Mouse (Mus musculus): ENCODE results near the gene Kcnab1. TPM values are rescaled to one million over a fixed set of nuclear protein-coding genes. Genes with fewer than 3 reads are reported as not detected.

The Kcnab1 gene
- polyA plus RNA-seq, 2 experiments: 4.2 to 9.2 TPM

GRCm38 (mm10) chr3:65381094-65381493 is 271.9 kb downstream of the Kcnab1 start:
- no peak overlapping the region for H3K4me3 ChIP-seq (replicated peaks; ENCODE audit: low read length)
- 75% methylated on average over 4 of the region's 4 CpGs for whole genome bisulfite sequencing
- ATAC-seq (ENCODE audit: low FRiP score, low read depth): no peak

GRCm38 (mm10) chr3:65384431-65384830 is 275.2 kb downstream of the Kcnab1 start:
- no peak for TF ChIP-seq POLR2A (IDR thresholded peaks at IDR 0.05; ENCODE audit: borderline replicate concordance, extremely low read depth, insufficient read depth, insufficient read length)
- Histone ChIP-seq H3K27ac (replicated peaks; ENCODE audit: low read depth, low read length) (no peak overlapping the region), H3K4me3 (replicated peaks; ENCODE audit: low read length) (no peak overlapping the region), H3K36me3 (ENCODE audit: control insufficient read depth, insufficient read depth, low read length) (peaks cover 88% of the 10 kb centered on the region), H3K9me3 (ENCODE audit: control insufficient read depth, low read length) (no peaks in the 10 kb centered on the region), H3K9ac (ENCODE audit: low read depth, low read length, severe bottlenecking) (no peak overlapping the region), H3K27me3 (ENCODE audit: control insufficient read depth, insufficient read depth, low read length) (no peaks in the 10 kb centered on the region), H3K4me2 (replicated peaks; ENCODE audit: low read depth, low read length, severe bottlenecking) (no peak overlapping the region), H3K4me1 (ENCODE audit: control insufficient read depth, insufficient read depth, low read length) (peaks cover 5% of the 10 kb centered on the region; the same call in 1 of the 2 replicates)
- no peak for DNase-seq (ENCODE audit: low spot score)
- ATAC-seq (ENCODE audit: low FRiP score, low read depth): no peak
- 90% methylated on average over 3 of the region's 3 CpGs for WGBS

More at GRCm38 (mm10) chr3:65381094-65381493, 271.9 kb downstream of the Kcnab1 start:
- Histone ChIP-seq H3K9me3 (ENCODE audit: control insufficient read depth, low read length) (no peaks in the 10 kb centered on the region), H3K9ac (ENCODE audit: low read depth, low read length, severe bottlenecking) (no peak overlapping the region), H3K36me3 (ENCODE audit: control insufficient read depth, insufficient read depth, low read length) (peaks cover 83% of the 10 kb centered on the region), H3K27ac (replicated peaks; ENCODE audit: low read depth, low read length) (no peak overlapping the region), H3K27me3 (ENCODE audit: control insufficient read depth, insufficient read depth, low read length) (no peaks in the 10 kb centered on the region), H3K4me2 (replicated peaks; ENCODE audit: low read depth, low read length, severe bottlenecking) (no peak overlapping the region), H3K4me1 (ENCODE audit: control insufficient read depth, insufficient read depth, low read length) (peaks cover 5% of the 10 kb centered on the region; the same call in 1 of the 2 replicates)
- TF ChIP-seq POLR2A (IDR thresholded peaks at IDR 0.05; ENCODE audit: borderline replicate concordance, extremely low read depth, insufficient read depth, insufficient read length): no peak
- DNase-seq (ENCODE audit: low spot score): no peak

GRCm38 (mm10) chr3:65385771-65386170 is 276.6 kb downstream of the Kcnab1 start:
- Histone ChIP-seq H3K4me3 (replicated peaks; ENCODE audit: low read length) (no peak overlapping the region), H3K27ac (replicated peaks; ENCODE audit: low read depth, low read length) (no peak overlapping the region), H3K9me3 (ENCODE audit: control insufficient read depth, low read length) (no peaks in the 10 kb centered on the region), H3K27me3 (ENCODE audit: control insufficient read depth, insufficient read depth, low read length) (no peaks in the 10 kb centered on the region), H3K4me2 (replicated peaks; ENCODE audit: low read depth, low read length, severe bottlenecking) (no peak overlapping the region), H3K4me1 (ENCODE audit: control insufficient read depth, insufficient read depth, low read length) (peaks cover 6% of the 10 kb centered on the region; the same call in 1 of the 2 replicates), H3K9ac (ENCODE audit: low read depth, low read length, severe bottlenecking) (no peak overlapping the region), H3K36me3 (ENCODE audit: control insufficient read depth, insufficient read depth, low read length) (peaks cover 89% of the 10 kb centered on the region)
- no peak for DNase-seq (ENCODE audit: low spot score)
- no peak for TF ChIP-seq POLR2A (IDR thresholded peaks at IDR 0.05; ENCODE audit: borderline replicate concordance, extremely low read depth, insufficient read depth, insufficient read length)
- no peak for ATAC-seq (ENCODE audit: low FRiP score, low read depth)

GRCm38 (mm10) chr3:65391222-65391783 is 282.1 kb downstream of the Kcnab1 start:
- peak overlapping the region; percentile 97 for H3K9ac ChIP-seq (ENCODE audit: low read depth, low read length, severe bottlenecking)
- no peak for TF ChIP-seq POLR2A (IDR thresholded peaks at IDR 0.05; ENCODE audit: borderline replicate concordance, extremely low read depth, insufficient read depth, insufficient read length)
- H3K27me3 ChIP-seq (ENCODE audit: control insufficient read depth, insufficient read depth, low read length): no peaks in the 10 kb centered on the region
- 28% methylated on average over 6 of the region's 6 CpGs for WGBS
- peak overlapping the region; percentile 86 for H3K4me2 ChIP-seq (replicated peaks; ENCODE audit: low read depth, low read length, severe bottlenecking)
- no peaks in the 10 kb centered on the region for H3K9me3 ChIP-seq (ENCODE audit: control insufficient read depth, low read length)
- no peak for ATAC-seq (ENCODE audit: low FRiP score, low read depth)
- peaks cover 40% of the 10 kb centered on the region for H3K36me3 ChIP-seq (ENCODE audit: control insufficient read depth, insufficient read depth, low read length)
- H3K27ac ChIP-seq (replicated peaks; ENCODE audit: low read depth, low read length): peak overlapping the region; percentile 93; the same call in 1 of the 2 replicates
- DNase-seq (ENCODE audit: low spot score): no peak
- peaks cover 2% of the 10 kb centered on the region; the same call in 1 of the 2 replicates for H3K4me1 ChIP-seq (ENCODE audit: control insufficient read depth, insufficient read depth, low read length)
- peak overlapping the region; percentile 93 for H3K4me3 ChIP-seq (replicated peaks; ENCODE audit: low read length)

DNA sequence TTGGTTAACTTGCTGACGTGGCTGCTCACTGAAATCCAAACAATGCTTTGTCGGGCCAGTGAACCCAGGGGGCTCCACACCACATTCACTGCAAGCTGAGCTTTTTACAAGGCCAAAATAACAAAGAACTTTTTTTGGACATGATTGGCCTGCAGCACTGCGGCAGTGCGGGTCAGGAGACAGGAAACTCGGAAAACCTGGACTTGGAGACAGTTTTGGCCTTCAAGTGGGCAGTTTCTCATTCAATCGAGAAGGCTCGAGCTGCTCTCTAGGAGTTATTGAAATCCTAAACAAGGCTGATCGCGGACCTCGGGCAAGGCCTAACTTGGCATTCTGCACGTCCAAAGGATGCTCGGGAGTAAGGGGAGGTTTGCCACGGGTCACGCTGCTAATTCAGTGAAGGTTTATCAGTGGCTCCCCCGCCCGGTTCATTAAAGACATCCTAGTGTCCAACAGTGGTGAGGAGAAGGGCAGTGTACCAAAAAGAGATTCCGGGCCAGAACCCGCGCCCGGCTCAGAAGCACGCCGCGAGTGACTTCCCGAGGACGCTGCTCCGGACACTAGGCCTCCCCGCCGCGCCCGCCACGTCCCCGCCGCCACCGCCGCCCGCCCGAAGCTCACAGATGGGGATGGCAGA is 282.7 kb downstream of the Kcnab1 start:
- TF ChIP-seq POLR2A (IDR thresholded peaks at IDR 0.05; ENCODE audit: borderline replicate concordance, extremely low read depth, insufficient read depth, insufficient read length): no peak
- peak overlapping the region; percentile 93 for H3K27ac ChIP-seq (replicated peaks; ENCODE audit: low read depth, low read length)
- ATAC-seq (ENCODE audit: low FRiP score, low read depth) (peak; percentile 60), DNase-seq (ENCODE audit: low spot score) (peak; percentile 43)
- H3K4me2 ChIP-seq (replicated peaks; ENCODE audit: low read depth, low read length, severe bottlenecking): peak overlapping the region; percentile 86
- peaks cover 2% of the 10 kb centered on the region; the same call in 1 of the 2 replicates for H3K4me1 ChIP-seq (ENCODE audit: control insufficient read depth, insufficient read depth, low read length)
- peaks cover 34% of the 10 kb centered on the region for H3K36me3 ChIP-seq (ENCODE audit: control insufficient read depth, insufficient read depth, low read length)
- WGBS: under 1% methylated on average over 35 of the region's 37 CpGs
- H3K27me3 ChIP-seq (ENCODE audit: control insufficient read depth, insufficient read depth, low read length): no peaks in the 10 kb centered on the region
- H3K9me3 ChIP-seq (ENCODE audit: control insufficient read depth, low read length): no peaks in the 10 kb centered on the region
- H3K9ac ChIP-seq (ENCODE audit: low read depth, low read length, severe bottlenecking): peak overlapping the region; percentile 97
- peak overlapping the region; percentile 93 for H3K4me3 ChIP-seq (replicated peaks; ENCODE audit: low read length)
